In genomic region chr4:106854361-106855309, GRCm38 (mm10) we compare ENCODE assay signal across 8 mouse cellular contexts. TPM values are rescaled to one million over a fixed set of nuclear protein-coding genes. Genes with fewer than 3 reads are reported as not detected.
DNase-seq lines count a peak whose midpoint lies in the region; ATAC-seq and TF ChIP-seq lines count a peak whose summit lies in the region.

No protein-coding gene starts in this region.

- H3K9ac ChIP-seq in limb, embryonic 13.5 days: peak overlapping the region; percentile 58

- peak overlapping the region; percentile 83 for H3K27ac ChIP-seq in limb, embryonic 13.5 days
- H3K27ac ChIP-seq in thymus, adult 2 months (ENCODE audit: control insufficient read depth, insufficient read depth, low read length): no peak overlapping the region

- no peaks in the 10 kb centered on the region for H3K9me3 ChIP-seq in limb, embryonic 13.5 days

- H3K4me1 ChIP-seq in limb, embryonic 13.5 days: peaks cover 45% of the 10 kb centered on the region
- no peaks in the 10 kb centered on the region for H3K4me1 ChIP-seq in thymus, adult 2 months (replicated peaks; ENCODE audit: control insufficient read depth, insufficient read depth, low read length)

- H3K4me2 ChIP-seq in limb, embryonic 13.5 days (replicated peaks): peak overlapping the region; percentile 57

- 12% methylated on average over 15 of the region's 15 CpGs for WGBS in limb, embryonic 13.5 days
- WGBS in thymus, adult 2 months: 75% methylated on average over 15 of the region's 15 CpGs

- TF ChIP-seq POLR2A in thymus, adult 2 months (IDR thresholded peaks at IDR 0.05; ENCODE audit: control insufficient read depth, extremely low read depth, insufficient read depth, low read length, poor library complexity): no peak

- DNase-seq in adrenal gland, postnatal 14 days: peak; percentile 29
- DNase-seq in adrenal gland, postnatal 25 days: no peak
- peak; percentile 61 for DNase-seq in ovary, adult 18-20 months (ENCODE audit: low spot score)
- no peak for DNase-seq in ovary, postnatal 10 days (ENCODE audit: low spot score)
- peak; percentile 48 for DNase-seq in right cerebral cortex, postnatal 4 days
- no peak for DNase-seq in thymus, adult 2 months
- no peak for DNase-seq in gastrocnemius, adult 18-20 months (ENCODE audit: low spot score)

- no peaks in the 10 kb centered on the region for H3K36me3 ChIP-seq in limb, embryonic 13.5 days
- no peaks in the 10 kb centered on the region for H3K36me3 ChIP-seq in thymus, adult 2 months (ENCODE audit: control insufficient read depth, insufficient read depth, low read length)

- no peak for TF ChIP-seq CTCF in thymus, adult 2 months (IDR thresholded peaks at IDR 0.05; ENCODE audit: borderline replicate concordance, control insufficient read depth, extremely low read depth, insufficient read depth, low read length, poor library complexity)

- peak; percentile 80 for ATAC-seq in limb, embryonic 13.5 days (ENCODE audit: low FRiP score, low read depth)

- H3K27me3 ChIP-seq in limb, embryonic 13.5 days: no peaks in the 10 kb centered on the region
- H3K27me3 ChIP-seq in thymus, adult 2 months (ENCODE audit: control insufficient read depth, insufficient read depth, low read length): no peaks in the 10 kb centered on the region

- H3K4me3 ChIP-seq in limb, embryonic 13.5 days: peak overlapping the region; percentile 26
- no peak overlapping the region for H3K4me3 ChIP-seq in thymus, adult 2 months (ENCODE audit: control insufficient read depth, insufficient read depth, low read length)

RNA-seq across cellular contexts. Expression of gene Acot11, which starts 49.8 kb away (rescaled TPM):
- 55.2 and 61.6 TPM in 2 replicates for total RNA-seq in adrenal gland, postnatal 14 days (2021)
- total RNA-seq in adrenal gland, postnatal 25 days (2021): 32.5 and 50.9 TPM in 2 replicates
- polyA plus RNA-seq in limb, embryonic 13.5 days (2015; fragmentation: Nextera tagmentation; extraction: Ambion mirVana): 5.1 and 5.5 TPM in 2 replicates
- polyA plus RNA-seq in thymus, adult 2 months (2012; rRNA removed): 6.4 and 10.0 TPM in 2 replicates
- 10 to 100 TPM in 1 of 2 experiments, 1 to 10 TPM in 1; 9.9 to 13.2 TPM for total RNA-seq in gastrocnemius, adult 18-20 months (2021)

RNA-seq across cellular contexts. Expression of gene Ssbp3, which starts 55.9 kb away (rescaled TPM):
- 60.6 and 66.3 TPM in 2 replicates for total RNA-seq in adrenal gland, postnatal 14 days (2021)
- total RNA-seq in adrenal gland, postnatal 25 days (2021): 70.8 and 82.6 TPM in 2 replicates
- polyA plus RNA-seq in limb, embryonic 13.5 days (2015; fragmentation: Nextera tagmentation; extraction: Ambion mirVana): 171 and 173 TPM in 2 replicates
- 130 and 147 TPM in 2 replicates for polyA plus RNA-seq in thymus, adult 2 months (2012; rRNA removed)
- total RNA-seq in gastrocnemius, adult 18-20 months (2021): 10 to 100 TPM; 20.5 to 25.5 TPM

Comparison
In these comparisons a context has a peak if more than half of its experiments do, and no peak if none do; other contexts are left out.
1. DNase-seq: peak in adrenal gland, postnatal 14 days (single experiment), ovary, adult 18-20 months (single experiment) and right cerebral cortex, postnatal 4 days (single experiment); none in adrenal gland, postnatal 25 days (single experiment), ovary, postnatal 10 days (single experiment), thymus, adult 2 months (single experiment) and gastrocnemius, adult 18-20 months (single experiment).